Mouse (Mus musculus): ENCODE data around the gene Pop4.

- no peak for TF ChIP-seq POLR2A (IDR thresholded peaks at IDR 0.05; ENCODE audit: control insufficient read depth in 1 of 2, insufficient read depth in 1 of 2, low read depth in 1 of 2, low read length in 2 of 2, poor library complexity in 1 of 2)
- TF ChIP-seq MYC (IDR thresholded peaks at IDR 0.05; ENCODE audit: low read depth, low read length) = no peak
- TF ChIP-seq ZC3H11A (IDR thresholded peaks at IDR 0.05; ENCODE audit: low read depth, low read length) = no peak
- TF ChIP-seq CTCF (IDR thresholded peaks at IDR 0.05 in 2 of 3, conservative IDR thresholded peaks at IDR 0.05 in 1 of 3; ENCODE audit: control insufficient read depth in 1 of 3, insufficient read depth in 1 of 3, low read depth in 2 of 3, low read length in 3 of 3, poor library complexity in 1 of 3, severe bottlenecking in 1 of 3) = no peak
- TF ChIP-seq USF1 (IDR thresholded peaks at IDR 0.05; ENCODE audit: low read depth, low read length) = no peak
- TF ChIP-seq TBP (IDR thresholded peaks at IDR 0.05; ENCODE audit: low read depth, low read length) = no peak
These were observed 636 bp upstream of the Pop4 start for GRCm38 (mm10) chr7:38271859-38272258.
